Mouse (Mus musculus) limb, embryonic 12.5 days (tissue): ENCODE data around the gene Tmem135. TPM values are rescaled to one million over a fixed set of nuclear protein-coding genes. Genes with fewer than 3 reads are reported as not detected.
"Not testable (repeated sequence)": the region's sequence is repeated elsewhere in the genome, so short reads cannot be mapped to it uniquely, and the experiment has no call there.

Source experiments
- ATAC-seq: fragments of 200-750 bp; cut with Nextera tagmentation; 2 replicates; pipeline ENCODE4 v1.8.0; 2017; ENCODE audit warnings: low read depth, moderate TSS enrichment; ENCODE audit not compliant: insufficient number of reproducible peaks, insufficient read depth, low FRiP score, low TSS enrichment
- H3K27ac ChIP-seq: fragments of 300-500 bp; sonication (generic); 2 replicates; pipeline ENCODE4 v1.5.1; 2016; ENCODE audit warnings: mild to moderate bottlenecking, moderate library complexity
- H3K27me3 ChIP-seq: fragments of 300-500 bp; sonication (generic); 2 replicates; pipeline ENCODE4 v1.6.1; 2016; ENCODE audit warnings: mild to moderate bottlenecking, moderate library complexity
- H3K36me3 ChIP-seq: fragments of 300-500 bp; sonication (generic); 2 replicates; pipeline ENCODE4 v1.6.1; 2016; ENCODE audit warnings: mild to moderate bottlenecking, moderate library complexity
- H3K4me1 ChIP-seq: fragments of 300-500 bp; sonication (generic); replicated peaks from 2 replicates; pipeline ENCODE4 v1.6.1; 2016
- H3K4me2 ChIP-seq: fragments of 300-500 bp; sonication (generic); 2 replicates; pipeline ENCODE4 v1.6.1; 2016; ENCODE audit warnings: mild to moderate bottlenecking, moderate library complexity
- H3K4me3 ChIP-seq: fragments of 300-500 bp; sonication (generic); replicated peaks from 2 replicates; pipeline ENCODE4 v1.5.1; 2016; ENCODE audit warnings: mild to moderate bottlenecking
- H3K9ac ChIP-seq: fragments of 300-500 bp; sonication (generic); replicated peaks from 2 replicates; pipeline ENCODE4 v1.6.1; 2016; ENCODE audit warnings: mild to moderate bottlenecking, moderate library complexity
- H3K9me3 ChIP-seq: fragments of 300-500 bp; sonication (generic); 2 replicates; pipeline ENCODE4 v1.6.1; 2016; ENCODE audit warnings: mild to moderate bottlenecking, moderate library complexity
- WGBS: fragments of 180-500 bp; shearing (Covaris S2); methylation state at CpG from one replicate; pipeline ENCODE4 v1.1.7; 2016; 5-methylcytosine and 5-hydroxymethylcytosine counted together
- polyA plus RNA-seq: library from polyadenylated mRNA; unstranded; fragments of >200 nt; fragmentation: Nextera tagmentation; extraction: Ambion mirVana; gene quantifications from 2 replicates; pipeline ENCODE4 v1.2.1, GENCODE M21; 2016

The Tmem135 gene
- polyA plus RNA-seq, 1 experiment from 2014 or later: 25.0 TPM

GRCm38 (mm10) chr7:89316112-89316511, 87.9 kb downstream of the Tmem135 start:
- H3K4me2 ChIP-seq: no peak overlapping the region
- 87% methylated on average over 3 of the region's 3 CpGs for WGBS
- no peak overlapping the region for H3K4me3 ChIP-seq
- H3K36me3 ChIP-seq: peaks cover 4% of the 10 kb centered on the region; the same call in 1 of the 2 replicates
- no peaks in the 10 kb centered on the region for H3K27me3 ChIP-seq
- H3K27ac ChIP-seq: no peak overlapping the region
- H3K4me1 ChIP-seq: no peaks in the 10 kb centered on the region
- H3K9ac ChIP-seq: no peak overlapping the region
- H3K9me3 ChIP-seq: 0 out of 2 replicates have a peak, but pooled peaks cover 7% of the 10 kb centered on the region
- no peak for ATAC-seq

DNA sequence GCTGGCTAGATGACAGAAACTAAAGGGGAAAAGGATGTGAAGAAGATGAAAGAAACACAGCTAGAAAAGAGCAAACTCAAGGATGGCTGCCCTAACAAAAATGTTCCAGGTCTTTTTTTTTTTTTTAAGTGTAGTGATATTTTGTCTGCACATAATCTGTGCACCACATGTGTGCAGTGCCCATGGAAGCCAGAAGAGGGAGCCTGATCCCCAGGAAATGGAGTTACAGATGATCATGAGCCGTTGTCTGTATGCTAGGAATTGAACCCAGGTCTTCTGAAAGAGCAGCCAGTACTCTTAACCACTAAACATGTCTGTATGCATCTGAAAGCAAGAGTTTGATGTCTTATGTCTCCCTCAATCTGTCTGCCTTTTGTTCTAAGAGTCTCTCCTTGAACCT, 92.5 kb downstream of the Tmem135 start:
- H3K27me3 ChIP-seq: no peaks in the 10 kb centered on the region
- no peak overlapping the region for H3K4me3 ChIP-seq
- 0 out of 2 replicates have a peak, but pooled peaks cover 7% of the 10 kb centered on the region for H3K9me3 ChIP-seq
- peaks cover 4% of the 10 kb centered on the region; the same call in 1 of the 2 replicates for H3K36me3 ChIP-seq
- no peak overlapping the region for H3K27ac ChIP-seq
- no peak overlapping the region for H3K4me2 ChIP-seq
- no peaks in the 10 kb centered on the region for H3K4me1 ChIP-seq
- WGBS: 100% methylated on average over 1 of the region's 1 CpGs
- ATAC-seq: no peak
- no peak overlapping the region for H3K9ac ChIP-seq

DNA sequence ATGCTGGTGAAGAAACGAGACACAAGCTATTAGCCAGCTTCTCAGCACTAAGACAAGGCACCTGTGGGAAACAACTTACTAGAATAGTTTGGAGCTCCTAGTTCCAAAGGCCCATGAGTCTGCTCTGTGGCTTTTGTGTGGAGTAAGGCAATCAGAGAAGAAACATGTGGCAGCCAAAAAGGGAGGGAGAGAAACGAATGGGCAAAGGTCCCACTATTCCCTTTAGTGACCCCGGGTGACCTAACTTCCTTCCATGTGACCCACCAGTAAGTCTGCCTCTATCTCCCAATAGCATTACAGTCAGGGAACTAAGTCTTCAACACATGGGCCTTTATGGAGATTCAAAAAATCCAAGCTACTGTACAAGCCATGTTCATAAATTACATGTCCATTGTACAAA, 95.1 kb downstream of the Tmem135 start:
- WGBS: 65% methylated on average over 3 of the region's 3 CpGs
- no peak overlapping the region for H3K4me3 ChIP-seq
- H3K4me1 ChIP-seq: no peaks in the 10 kb centered on the region
- no peak overlapping the region for H3K4me2 ChIP-seq
- ATAC-seq: no peak
- H3K9me3 ChIP-seq: 0 out of 2 replicates have a peak, but pooled peaks cover 7% of the 10 kb centered on the region
- H3K36me3 ChIP-seq: peaks cover 6% of the 10 kb centered on the region; the same call in 1 of the 2 replicates
- no peak overlapping the region for H3K9ac ChIP-seq
- no peak overlapping the region for H3K27ac ChIP-seq
- no peaks in the 10 kb centered on the region for H3K27me3 ChIP-seq

GRCm38 (mm10) chr7:89308238-89308637, 95.8 kb downstream of the Tmem135 start:
- 86% methylated on average over 11 of the region's 11 CpGs for WGBS
- H3K4me2 ChIP-seq: no peak overlapping the region
- peaks cover 6% of the 10 kb centered on the region; the same call in 1 of the 2 replicates for H3K36me3 ChIP-seq
- no peak overlapping the region for H3K9ac ChIP-seq
- H3K9me3 ChIP-seq: 0 out of 2 replicates have a peak, but pooled peaks cover 7% of the 10 kb centered on the region
- no peaks in the 10 kb centered on the region for H3K4me1 ChIP-seq
- no peak overlapping the region for H3K27ac ChIP-seq
- no peak overlapping the region for H3K4me3 ChIP-seq
- H3K27me3 ChIP-seq: no peaks in the 10 kb centered on the region
- no peak for ATAC-seq

GRCm38 (mm10) chr7:89306831-89307230, 97.2 kb downstream of the Tmem135 start:
- no peak for ATAC-seq
- no peaks in the 10 kb centered on the region for H3K4me1 ChIP-seq
- H3K36me3 ChIP-seq: peaks cover 7% of the 10 kb centered on the region; the same call in 1 of the 2 replicates
- H3K9ac ChIP-seq: no peak overlapping the region
- WGBS: 89% methylated on average over 6 of the region's 6 CpGs
- H3K4me3 ChIP-seq: no peak overlapping the region
- no peak overlapping the region for H3K4me2 ChIP-seq
- 0 out of 2 replicates have a peak, but pooled peaks cover 3% of the 10 kb centered on the region for H3K9me3 ChIP-seq
- no peak overlapping the region for H3K27ac ChIP-seq
- H3K27me3 ChIP-seq: no peaks in the 10 kb centered on the region

- no peak for ATAC-seq
- 89% methylated on average over 3 of the region's 3 CpGs for WGBS
These were observed 99.1 kb downstream of the Tmem135 start for GRCm38 (mm10) chr7:89304958-89305357.

GRCm38 (mm10) chr7:89303765-89304164, 100.3 kb downstream of the Tmem135 start:
- Histone ChIP-seq H3K9ac (no peak overlapping the region), H3K27ac (no peak overlapping the region), H3K27me3 (no peaks in the 10 kb centered on the region), H3K4me2 (no peak overlapping the region), H3K4me1 (no peaks in the 10 kb centered on the region), H3K9me3 (no peaks in the 10 kb centered on the region), H3K36me3 (peaks cover 10% of the 10 kb centered on the region; the same call in 1 of the 2 replicates), H3K4me3 (no peak overlapping the region)
- WGBS: 85% methylated on average over 1 of the region's 1 CpGs
- no peak for ATAC-seq

More at GRCm38 (mm10) chr7:89304958-89305357, 99.1 kb downstream of the Tmem135 start:
- Histone ChIP-seq H3K4me2 (no peak overlapping the region), H3K4me3 (no peak overlapping the region), H3K27me3 (no peaks in the 10 kb centered on the region), H3K9ac (no peak overlapping the region), H3K27ac (no peak overlapping the region), H3K4me1 (no peaks in the 10 kb centered on the region), H3K36me3 (peaks cover 9% of the 10 kb centered on the region; the same call in 1 of the 2 replicates), H3K9me3 (no peaks in the 10 kb centered on the region)

DNA sequence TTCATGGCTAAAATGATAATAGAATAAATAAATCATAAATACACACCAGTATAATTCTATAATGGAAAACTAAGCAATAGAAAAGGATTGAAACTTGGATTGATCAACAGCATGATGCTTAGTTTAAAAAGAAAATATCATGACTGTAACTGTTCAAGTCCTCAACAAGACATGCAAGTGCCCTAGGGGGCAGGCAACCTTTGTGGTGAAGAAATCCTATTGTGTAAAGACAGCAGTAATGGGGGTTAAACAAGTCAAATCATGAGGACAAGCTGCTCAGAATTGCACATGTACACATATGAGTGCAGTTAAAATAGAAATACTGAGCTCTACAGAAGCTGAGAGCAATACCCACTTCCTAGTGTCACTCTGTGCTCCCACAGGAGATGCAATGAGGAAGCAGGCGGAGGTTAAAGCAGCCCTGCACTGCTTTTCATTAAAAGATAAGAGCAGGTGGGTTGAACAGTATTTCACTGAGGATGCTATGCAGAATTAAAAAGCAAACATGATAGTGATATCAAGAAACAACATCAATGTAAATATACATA, 105.0 kb downstream of the Tmem135 start:
- Histone ChIP-seq H3K4me3 (no peak overlapping the region), H3K27ac (no peak overlapping the region), H3K4me1 (no peaks in the 10 kb centered on the region), H3K27me3 (no peaks in the 10 kb centered on the region), H3K9ac (no peak overlapping the region), H3K9me3 (no peaks in the 10 kb centered on the region), H3K4me2 (no peak overlapping the region), H3K36me3 (peaks cover 7% of the 10 kb centered on the region; the same call in 1 of the 2 replicates)
- ATAC-seq: no peak
- WGBS: 90% methylated on average over 1 of the region's 1 CpGs

GRCm38 (mm10) chr7:89296941-89297340, 107.1 kb downstream of the Tmem135 start:
- Histone ChIP-seq H3K9ac (no peak overlapping the region), H3K9me3 (no peaks in the 10 kb centered on the region), H3K27me3 (no peaks in the 10 kb centered on the region), H3K27ac (no peak overlapping the region), H3K4me2 (no peak overlapping the region), H3K36me3 (peaks cover 7% of the 10 kb centered on the region; the same call in 1 of the 2 replicates), H3K4me3 (no peak overlapping the region), H3K4me1 (no peaks in the 10 kb centered on the region)
- WGBS: 91% methylated on average over 1 of the region's 1 CpGs
- no peak for ATAC-seq

GRCm38 (mm10) chr7:89282664-89283063, 121.4 kb downstream of the Tmem135 start:
- no peaks in the 10 kb centered on the region for H3K9me3 ChIP-seq
- H3K27ac ChIP-seq: no peak overlapping the region
- no peaks in the 10 kb centered on the region for H3K4me1 ChIP-seq
- no peaks in the 10 kb centered on the region for H3K27me3 ChIP-seq
- ATAC-seq: no peak
- no peak overlapping the region for H3K4me3 ChIP-seq
- 87% methylated on average over 7 of the region's 7 CpGs for WGBS
- no peak overlapping the region for H3K9ac ChIP-seq
- no peak overlapping the region for H3K4me2 ChIP-seq
- peaks cover 10% of the 10 kb centered on the region; the same call in 1 of the 2 replicates for H3K36me3 ChIP-seq

DNA sequence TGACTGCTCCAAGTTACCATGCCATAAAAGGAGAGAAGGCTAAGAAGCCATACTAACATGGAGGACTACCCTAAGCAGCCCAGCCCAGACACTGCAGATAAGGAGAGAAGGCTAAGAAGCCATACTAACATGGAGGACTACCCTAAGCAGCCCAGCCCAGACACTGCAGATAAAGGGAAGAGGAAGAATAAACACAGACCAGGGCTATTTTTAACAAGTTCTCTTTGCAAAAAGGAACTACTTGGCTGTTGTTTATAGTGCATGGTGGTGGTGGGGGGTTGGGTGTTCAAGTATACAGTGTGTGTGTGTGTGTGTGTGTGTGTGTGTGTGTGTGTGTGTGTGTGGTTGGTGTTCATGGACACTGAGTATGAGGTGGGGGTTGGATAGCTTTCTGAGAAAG, 133.6 kb downstream of the Tmem135 start:
- H3K4me1 ChIP-seq, H3K27ac ChIP-seq, H3K27me3 ChIP-seq, H3K9me3 ChIP-seq, H3K9ac ChIP-seq, H3K4me2 ChIP-seq, H3K4me3 ChIP-seq, ATAC-seq: not testable (repeated sequence)
- peaks cover 11% of the 10 kb centered on the region for H3K36me3 ChIP-seq

DNA sequence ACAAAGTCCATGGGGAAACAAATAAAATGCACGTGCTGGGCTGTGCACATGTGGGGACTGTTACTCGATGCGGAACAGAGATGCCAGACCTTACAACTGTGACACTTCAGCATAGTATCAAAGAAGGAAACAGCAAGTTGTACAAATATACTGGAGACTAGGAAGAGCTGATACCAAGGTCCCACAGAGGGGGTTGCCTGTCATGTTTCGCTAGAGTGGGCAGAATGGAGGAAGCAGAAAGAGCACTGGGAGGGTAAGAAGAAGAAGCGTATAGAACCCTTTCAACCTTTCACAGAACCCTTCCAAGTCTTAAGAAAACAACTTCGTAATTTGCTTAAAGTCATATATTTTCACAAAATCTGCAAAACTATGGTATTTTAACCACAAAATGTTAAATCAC, 134.2 kb downstream of the Tmem135 start:
- 0 out of 2 replicates have a peak, but pooled peaks cover 2% of the 10 kb centered on the region for H3K4me1 ChIP-seq
- H3K9me3 ChIP-seq: peaks cover 5% of the 10 kb centered on the region; the same call in 1 of the 2 replicates
- peaks cover 11% of the 10 kb centered on the region for H3K36me3 ChIP-seq
- no peak overlapping the region for H3K9ac ChIP-seq
- no peak overlapping the region for H3K4me3 ChIP-seq
- WGBS: 91% methylated on average over 6 of the region's 6 CpGs
- no peaks in the 10 kb centered on the region for H3K27me3 ChIP-seq
- ATAC-seq: no peak
- no peak overlapping the region for H3K27ac ChIP-seq
- H3K4me2 ChIP-seq: no peak overlapping the region
